Mouse (Mus musculus): ENCODE measurements around the gene Samd4.

- no peak for TF ChIP-seq CTCF (IDR thresholded peaks at IDR 0.05; ENCODE audit: low read depth, low read length)
- TF ChIP-seq GATA2 (IDR thresholded peaks at IDR 0.05; ENCODE audit: borderline replicate concordance, low read depth, low read length): no peak
Observed at GRCm38 (mm10) chr14:46904276-46904675, 21.6 kb downstream of the Samd4 start.

Measured in G1E (cell line).